Mouse (Mus musculus) lung, postnatal 36 days (tissue): ENCODE results near the gene Gucy2d.

Source experiments
- DNase-seq: peaks from one replicate; pipeline ENCODE4 v3.0.0; 2022; ENCODE audit warnings: mixed read lengths

Gene Gucy2d

DNA sequence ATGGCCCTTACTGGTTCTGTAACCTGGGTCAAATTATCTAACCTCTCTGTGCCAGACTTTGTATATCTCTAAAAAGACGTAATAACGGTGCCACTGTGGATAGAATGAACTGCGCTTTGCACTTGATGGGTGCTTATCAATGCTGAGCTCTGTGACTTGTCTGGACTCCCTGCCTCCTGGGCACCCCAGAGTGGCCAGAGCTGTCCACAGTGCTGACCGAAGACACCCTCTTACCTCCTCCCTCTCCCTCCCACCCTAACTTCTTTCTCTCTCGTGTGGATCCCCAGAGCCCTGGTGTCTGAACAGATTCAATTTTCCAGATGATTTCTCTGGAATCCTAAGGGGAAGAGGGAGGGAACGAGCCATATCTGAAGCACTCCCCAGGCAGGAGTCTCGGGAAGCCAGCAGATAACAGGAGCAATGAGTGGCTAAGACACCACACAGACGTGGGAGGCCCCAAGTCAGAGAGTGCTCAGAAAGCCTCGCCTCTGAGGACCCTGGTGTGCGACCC, at the start of gene Gucy2d:
Gene Gucy2d (plus strand): TSS at position 461 of the 511 bp plus-strand sequence.
- DNase-seq: no peak

DNA sequence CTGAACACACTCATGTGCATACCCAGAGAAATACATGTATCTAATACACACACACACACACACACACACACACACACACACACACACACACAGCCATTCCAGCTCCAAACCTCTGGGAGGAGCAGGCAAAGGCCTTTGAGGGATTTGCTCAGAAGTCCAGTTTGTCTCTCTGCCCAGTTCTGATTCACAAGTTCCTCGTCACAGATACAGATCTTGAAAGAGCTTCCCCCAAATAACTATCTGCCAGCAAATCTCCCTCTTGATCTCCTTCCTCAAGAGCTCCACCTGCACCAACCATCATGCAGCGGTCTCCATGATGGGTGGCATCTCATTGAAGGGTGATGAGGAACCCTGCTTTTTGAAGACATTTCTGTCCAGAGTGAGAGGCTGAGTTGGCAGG, 49.7 kb upstream of the Gucy2d start:
- no peak for DNase-seq

DNA sequence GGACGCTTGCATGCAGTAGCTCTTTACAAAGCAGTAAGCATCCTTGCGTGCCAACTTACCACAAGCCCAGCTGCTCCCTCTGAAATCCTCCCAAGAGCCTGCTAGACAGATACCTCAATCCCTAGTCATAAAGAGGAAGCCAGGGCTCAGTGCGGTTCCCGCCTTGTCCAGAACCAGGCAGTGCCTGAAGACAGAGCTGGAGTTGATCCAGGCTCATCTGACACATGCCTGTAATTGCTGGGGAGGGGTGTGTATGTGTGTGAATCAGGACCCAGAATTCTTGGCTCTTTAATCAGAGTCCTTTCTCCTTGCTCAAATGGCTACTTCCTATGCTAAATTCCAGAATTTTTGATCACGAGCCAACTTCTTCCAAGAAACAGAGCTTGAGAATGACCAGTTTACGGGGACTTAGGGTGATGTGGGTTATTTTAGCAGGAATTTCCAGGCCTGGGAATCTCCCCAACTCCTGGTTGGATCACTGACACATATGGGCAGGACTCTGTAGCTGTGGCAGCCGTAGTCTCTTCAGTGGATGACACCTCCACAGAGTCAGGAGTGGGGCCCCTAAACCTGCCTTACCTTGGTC, 48.8 kb upstream of the Gucy2d start:
- no peak for DNase-seq

DNA sequence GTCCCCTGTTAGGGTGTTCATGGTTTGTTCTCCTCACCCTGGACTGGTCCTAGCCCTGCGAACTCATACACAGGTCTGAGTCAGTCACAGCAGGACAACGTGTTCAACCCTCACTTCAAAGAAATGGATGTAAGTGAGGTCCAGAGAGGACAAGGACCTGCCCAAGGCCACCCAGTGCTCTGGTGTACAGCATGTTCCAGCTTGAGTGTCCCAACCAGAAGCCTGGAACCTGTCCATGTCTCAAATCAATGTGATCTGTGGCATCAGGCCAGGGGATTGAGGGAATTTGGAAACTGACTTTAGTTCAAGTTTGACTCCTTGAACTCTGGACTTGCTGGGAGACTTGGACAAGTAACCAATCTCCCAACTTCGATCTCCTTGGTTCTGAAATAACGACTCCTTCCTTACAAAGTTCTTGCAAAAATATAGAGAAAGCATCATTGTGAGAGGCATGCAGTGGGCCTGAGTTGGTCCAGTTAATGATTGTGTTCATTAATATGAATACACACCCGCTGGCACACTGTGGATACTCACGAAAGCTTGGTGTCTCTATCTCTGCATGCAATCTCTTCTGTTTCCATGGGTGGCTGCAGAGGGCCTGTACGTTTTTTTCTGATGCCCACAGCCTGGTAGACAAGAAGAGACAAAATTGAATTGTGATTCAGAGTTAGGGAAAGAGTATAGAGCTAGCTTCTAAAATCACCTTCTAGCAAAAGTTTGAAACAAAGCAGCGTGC, 47.6 kb upstream of the Gucy2d start:
- peak; percentile 26 for DNase-seq

DNA sequence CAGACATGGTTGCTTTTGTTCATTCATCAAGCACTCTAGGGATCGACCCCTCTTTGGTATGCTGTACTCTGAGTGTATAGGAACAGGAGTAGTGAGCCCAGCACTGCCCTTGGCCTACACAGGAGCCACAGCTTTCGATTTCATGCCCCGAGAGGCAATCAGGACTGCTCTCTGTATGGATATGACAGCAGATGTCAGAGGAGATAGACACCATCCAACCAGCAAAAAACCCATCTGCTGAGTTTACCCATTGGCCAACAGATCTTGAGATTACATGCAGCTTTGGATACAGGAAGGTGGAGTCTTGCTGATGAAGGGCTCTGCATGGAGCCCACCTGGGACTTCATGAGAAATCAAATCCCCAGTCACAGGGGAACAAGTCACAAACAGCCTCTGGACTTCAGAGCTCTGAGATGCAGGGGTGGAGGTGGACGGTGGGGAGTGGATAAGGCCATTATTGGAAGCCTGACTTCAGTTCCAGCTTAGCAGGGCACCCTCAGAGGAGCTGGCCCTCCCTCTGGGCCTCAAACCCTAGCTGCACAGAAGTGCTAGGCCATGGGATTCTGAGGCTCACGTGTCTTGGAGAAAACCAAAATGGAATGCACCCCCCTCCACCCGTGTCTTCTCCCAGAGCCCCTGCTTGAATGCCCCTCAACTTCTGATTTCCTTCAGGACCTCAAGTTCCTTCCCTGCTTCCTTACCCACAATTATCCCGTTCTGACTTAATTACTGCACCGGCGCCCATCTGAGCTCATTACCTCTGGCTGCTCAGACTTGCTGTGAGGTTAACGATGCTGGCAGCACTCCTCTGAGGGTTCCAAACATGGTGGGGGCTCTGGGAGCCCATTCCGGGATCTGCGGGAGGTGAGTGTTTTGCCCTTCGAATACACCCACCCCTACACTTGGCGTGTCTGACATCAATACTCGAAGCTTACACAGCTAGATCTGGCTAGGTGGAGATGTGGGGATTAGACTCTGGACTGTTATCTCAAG, 37.3 kb upstream of the Gucy2d start:
- no peak for DNase-seq

DNA sequence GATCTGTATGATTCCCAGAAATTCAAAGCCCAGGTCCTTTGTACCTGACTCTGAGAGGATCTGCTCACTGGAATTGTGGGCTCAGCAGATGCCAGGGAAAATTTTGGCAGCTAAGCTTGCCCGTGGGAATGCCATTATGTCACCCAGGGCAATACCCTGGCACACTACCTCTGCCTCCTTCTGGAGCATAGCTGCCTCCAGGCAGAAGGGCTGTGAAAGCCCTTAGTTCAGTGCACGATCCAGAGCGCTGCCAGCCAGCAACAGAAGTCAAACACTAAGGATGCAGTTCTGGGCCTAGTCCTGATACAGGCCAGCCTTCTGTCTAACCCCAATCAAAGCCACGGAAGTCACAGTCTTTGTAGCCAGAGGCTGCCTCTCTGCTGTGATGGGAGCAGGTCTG, 36.2 kb upstream of the Gucy2d start:
- no peak for DNase-seq

DNA sequence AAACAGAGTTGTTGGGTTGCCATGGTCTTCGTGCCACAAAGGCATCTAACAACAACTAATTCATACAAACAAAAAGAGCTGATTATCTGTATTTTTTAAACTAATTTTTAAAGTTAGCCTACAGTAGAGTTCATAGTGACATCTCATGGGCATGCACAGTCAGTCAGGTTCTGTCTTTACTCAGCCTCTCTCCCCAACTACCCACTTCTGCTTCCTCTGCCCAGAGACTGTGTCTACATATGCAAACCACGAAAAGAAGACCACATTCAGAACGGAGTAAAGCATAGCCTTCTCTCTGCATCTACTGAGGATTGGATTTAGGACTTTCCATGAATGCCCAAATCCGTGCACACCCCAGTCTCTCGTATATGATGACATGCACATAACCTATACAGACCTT, 32.6 kb upstream of the Gucy2d start:
- no peak for DNase-seq

DNA sequence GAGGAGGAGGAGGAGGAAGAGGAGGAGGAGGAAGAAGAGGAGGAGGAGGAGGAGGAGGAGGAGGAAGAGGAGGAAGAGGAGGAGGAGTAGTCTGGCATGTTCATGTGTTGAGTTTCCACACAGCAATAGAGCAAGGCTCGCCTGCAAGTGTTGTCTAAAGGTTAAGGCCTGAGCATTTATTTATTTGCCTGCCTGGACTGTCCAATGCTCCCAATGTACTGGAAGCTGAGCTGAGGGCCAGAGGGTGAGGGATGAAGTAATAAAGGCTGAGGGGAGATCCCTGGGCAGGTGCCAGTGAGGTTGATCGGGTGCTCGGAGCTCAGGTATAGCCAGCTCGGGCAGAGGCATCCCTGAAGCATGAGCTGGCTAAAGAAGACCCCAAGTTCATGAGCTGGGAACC, 27.1 kb upstream of the Gucy2d start:
- no peak for DNase-seq

DNA sequence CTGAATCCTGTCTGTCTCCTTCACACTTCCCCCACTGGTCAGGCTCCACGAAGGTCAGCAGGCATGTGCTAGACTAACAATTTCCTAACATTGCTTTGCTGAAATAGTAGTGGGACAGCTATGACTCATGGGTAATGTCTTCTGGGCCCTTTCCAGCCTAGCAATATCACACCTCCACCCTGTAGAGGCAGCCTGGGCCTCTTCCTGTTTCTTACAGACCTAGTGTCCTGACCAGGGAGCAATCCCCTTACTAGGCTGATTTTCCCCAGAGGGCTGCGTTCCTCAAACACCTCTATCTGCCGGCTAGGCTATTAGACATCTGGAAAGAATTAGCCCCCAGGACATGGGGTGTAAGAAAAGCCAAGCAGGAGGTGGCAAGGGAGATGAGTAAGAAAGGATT, 24.7 kb upstream of the Gucy2d start:
- peak; percentile 40 for DNase-seq

DNA sequence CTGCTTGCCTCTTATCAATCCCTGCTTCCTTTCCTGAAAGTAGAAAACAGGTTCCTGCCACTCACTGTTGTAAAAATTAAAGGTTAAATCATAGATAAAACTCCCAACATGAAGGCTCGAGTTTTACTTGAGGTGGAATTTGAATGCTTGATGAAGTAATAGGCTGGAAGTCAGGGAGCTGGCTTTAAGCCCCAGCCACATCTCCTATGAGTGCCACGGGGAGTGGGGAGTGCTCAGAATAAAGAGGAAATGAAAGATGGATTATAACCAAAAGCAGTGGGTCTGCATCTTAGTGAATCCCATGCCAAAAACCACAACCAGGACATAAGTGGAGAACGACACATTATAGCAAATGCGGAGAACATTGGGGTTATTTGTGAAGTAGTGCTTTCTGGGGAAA, 24.2 kb upstream of the Gucy2d start:
- DNase-seq: no peak

DNA sequence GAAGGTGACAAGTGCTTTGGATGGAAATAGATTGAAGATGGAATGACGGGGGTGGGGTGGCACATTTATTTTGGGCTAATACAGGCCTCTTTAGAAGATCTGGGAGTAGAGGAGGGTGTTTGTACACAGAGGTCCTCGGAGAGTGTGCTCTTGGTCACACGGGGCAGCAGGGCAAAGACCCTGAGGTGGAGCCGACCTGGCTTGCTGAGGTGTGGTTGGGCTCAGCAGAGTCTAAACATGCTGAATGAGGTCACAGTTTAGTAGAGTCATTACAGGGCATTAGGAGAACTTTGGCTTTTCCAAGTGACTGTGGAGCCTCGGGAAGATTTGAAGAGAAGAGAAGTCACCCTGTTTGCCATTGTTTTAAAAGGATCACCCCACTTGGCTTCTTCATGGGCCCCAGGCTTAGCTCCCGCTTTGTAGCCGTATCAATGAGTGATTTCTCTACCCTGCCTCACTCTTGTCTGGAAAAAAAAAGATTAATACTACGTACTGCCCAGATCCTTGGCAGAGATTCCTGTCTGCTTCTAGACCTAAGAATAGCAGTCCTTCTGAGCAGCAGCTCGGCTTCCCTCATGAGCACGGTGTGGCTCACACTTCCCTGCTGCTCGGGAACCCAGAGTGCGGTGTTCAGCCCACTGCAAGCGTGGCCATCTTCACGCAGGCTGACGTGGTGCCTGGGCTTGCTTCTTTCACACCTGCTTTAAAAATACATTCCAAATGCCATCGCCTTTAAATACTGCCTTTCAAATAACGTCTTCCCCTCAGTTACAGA, 22.0 kb upstream of the Gucy2d start:
- DNase-seq: no peak

DNA sequence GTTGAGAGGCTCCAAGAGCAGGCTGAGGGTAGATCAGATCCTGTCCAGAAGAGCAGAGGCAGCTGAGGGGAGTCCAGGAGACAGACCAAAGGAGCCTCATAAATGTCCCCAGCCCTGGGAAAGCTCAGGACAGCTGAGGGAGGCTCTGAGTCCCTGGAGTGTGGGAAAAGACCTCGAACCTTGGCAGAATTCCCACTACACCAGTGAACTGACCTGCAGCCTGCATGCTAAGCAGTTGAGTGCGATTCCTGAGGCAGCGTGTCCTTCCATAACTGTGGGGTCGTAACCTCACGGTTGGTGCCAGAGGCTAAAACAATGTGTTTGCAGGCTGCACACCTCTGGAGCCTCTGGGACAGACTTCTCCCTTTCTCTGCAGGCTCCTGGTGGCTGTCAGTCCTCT, 20.9 kb upstream of the Gucy2d start:
- no peak for DNase-seq

DNA sequence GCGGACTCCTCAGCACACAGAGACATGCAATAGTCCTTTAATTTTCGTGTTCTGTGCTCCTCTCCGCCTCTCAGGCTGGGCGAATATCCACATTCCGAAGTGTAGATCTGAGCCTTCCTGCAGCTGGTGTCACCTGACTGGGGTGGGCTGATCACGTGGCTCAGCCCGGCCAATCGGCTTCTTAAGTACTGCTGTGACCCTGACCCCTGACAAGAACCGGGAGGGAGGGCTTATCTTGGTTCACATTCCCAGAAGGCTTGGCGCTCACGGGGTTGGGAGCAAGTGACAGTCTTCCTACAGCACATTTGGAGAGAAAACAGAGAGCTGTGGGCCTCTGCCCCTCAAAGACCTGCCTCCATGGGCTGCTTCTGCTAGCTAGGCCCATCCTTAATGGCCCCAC, 16.7 kb upstream of the Gucy2d start:
- DNase-seq: no peak

DNA sequence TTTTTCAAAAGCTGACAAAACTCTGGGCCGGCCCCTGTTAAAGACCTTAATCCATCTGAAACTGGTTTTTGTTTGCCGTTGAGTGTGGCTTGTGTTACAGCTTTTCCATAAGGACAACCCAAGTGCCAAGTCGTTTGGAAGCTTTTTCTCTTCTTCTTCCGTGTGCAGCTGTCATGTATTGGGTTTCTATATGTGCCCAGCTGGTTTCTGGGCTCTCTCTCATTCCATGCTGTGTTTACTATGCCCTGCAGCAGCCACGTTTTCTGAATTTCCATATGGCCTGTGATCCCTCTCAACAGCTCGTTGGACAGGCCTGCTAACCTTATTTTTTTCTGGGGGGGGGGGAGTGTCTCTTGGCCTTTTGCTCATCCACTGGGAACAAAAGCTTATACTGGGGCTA, 15.8 kb upstream of the Gucy2d start:
- no peak for DNase-seq

DNA sequence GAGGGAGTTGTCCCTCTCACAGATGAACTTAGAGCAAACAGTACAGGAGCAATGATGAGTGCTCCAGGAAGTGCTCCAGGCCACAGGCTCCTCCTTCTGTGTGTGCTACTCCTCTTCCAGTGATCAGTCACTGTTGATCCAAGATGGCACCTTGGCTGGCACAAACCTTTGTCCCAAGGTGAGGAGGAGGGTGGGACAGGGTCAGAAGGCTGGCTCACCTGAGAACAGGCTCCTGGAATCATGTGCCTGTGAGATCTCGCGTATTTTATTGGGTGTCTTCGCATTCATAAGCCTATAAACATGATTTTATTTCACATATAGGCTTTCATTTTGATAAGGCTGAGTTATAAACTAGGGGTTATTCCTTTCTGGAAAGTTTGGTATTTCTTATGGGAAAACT, 14.7 kb upstream of the Gucy2d start:
- no peak for DNase-seq

DNA sequence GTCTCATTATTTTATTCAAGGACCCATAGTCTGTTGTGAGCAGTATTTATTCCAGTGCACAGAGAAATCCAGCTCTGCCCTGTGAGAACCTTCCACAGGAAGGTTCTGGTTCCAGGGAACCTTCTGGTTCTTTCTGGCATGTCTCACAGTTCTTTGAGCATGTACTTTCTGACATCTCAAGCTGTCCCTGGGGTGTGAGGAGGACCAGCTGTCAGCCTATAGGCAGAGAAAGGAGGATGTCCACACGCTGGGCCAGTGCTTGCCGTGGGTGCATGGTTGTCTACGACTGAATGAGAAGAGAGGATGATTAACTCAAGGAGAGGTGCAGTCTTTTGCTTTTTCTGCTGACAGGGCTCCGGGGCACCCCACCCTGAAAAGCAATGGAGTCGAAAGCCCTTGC, 13.6 kb upstream of the Gucy2d start:
- DNase-seq: no peak

DNA sequence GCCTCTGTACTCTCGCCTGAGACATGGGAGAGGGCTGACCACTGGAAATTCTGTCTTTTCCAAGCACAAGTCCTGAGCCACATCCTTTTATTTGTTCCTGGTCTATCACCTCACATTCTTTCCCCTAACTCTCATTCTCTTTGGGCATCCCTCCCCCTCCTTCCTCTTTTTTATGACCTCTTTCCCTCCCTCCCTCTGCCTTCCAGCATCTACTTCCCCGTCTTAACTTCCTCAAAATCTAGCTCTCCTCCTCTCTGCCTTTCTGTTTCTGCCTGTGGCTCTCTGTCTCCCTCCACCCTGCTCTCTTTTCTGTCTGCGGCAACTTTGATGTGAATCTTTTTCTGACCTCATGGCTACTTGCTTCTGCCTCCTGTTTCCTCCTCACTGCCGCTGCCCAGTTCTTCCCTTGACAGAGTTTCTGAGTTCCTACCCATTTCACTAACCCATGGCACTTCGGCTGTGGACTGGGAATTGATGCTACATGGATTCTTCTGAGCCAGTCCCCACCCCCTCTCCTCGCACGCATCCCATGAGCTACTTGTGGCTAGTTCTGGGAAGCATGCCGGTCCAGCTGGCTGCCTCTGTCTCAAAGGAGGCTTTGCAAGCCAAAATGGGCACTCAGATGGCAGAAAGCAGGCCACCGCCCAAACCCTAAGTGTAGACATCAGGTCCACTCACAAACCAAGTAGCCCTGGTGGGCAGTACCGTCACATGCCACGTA, 12.9 kb upstream of the Gucy2d start:
- DNase-seq: peak; percentile 16

DNA sequence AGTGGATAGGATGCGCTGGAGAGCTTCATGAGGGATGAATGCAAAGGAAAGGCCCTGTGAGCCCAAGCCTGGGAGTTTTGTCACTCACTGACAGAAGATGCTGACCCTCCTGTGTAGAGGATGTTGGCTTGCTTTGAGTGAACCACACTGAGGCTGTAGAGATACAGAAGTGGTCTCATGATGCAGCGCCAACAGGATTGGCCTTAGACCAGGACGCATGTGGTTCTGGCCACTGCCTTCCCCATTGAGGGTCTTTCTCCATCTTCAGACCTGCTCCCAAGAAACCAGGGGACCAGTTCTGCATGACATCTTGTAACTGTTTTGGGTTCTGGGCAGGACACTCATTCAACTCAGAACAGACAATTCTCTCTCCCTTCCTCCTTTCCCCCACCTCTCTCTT, 10.6 kb upstream of the Gucy2d start:
- no peak for DNase-seq

DNA sequence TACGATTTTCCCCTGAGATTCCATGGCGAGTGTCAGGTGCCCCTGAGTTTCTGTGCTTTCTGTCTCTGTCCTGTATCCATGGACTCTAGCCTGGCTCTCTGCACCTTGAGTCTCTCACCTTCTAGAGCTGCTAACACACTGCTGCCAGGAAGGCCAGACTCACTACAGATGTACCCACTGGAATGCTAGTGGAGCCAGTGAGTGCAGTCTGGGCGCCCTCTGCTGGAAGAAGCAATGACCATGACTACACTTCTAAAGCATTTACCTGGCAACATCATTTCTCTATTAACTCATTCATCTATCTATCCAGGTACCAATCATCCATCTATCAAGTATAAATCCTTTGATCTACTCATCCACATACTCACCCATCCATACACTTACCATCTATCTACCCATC, 9.4 kb upstream of the Gucy2d start:
- DNase-seq: peak; percentile 83

DNA sequence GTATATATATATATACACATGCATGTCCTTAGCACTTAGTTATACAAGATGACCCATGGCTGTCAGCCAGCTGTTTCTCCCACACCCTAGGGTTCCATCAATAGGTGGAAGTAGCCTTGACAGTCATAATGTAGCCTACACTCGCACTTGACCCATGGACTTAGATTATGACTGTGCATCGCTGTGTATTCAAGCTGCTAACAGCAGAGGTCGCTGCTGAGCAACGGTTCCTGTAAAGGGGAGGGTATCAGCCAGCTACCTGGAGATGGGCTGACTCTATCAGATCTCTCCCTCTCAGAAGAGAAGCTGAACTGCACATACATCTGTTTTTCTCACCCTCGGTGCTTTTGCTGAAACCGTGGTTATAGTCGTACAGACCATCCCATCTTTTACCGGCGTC, 2.6 kb upstream of the Gucy2d start:
- peak; percentile 30 for DNase-seq

DNA sequence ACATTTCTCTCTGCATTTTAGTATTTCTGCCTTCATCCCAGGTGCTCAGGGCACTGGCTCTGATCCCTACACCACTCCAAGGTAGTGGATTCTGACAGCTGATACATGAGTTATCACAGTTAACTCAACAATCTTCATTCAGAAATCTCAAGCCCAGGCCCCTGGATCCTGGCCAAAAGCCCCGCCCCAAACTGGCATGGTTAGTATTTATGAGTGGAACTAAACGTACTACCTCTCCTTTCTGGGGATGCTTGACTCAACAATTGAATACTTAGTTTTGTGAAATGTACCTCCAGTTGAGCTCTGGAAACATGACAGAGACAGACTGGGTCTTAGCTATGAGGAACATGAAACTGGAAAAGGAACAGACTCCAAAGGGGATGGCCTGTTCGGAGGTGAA, 6.7 kb downstream of the Gucy2d start:
- peak; percentile 23 for DNase-seq
